Mouse (Mus musculus): Measurements from ENCODE around the gene Ccdc142. TPM values are rescaled to one million over a fixed set of nuclear protein-coding genes. Genes with fewer than 3 reads are reported as not detected.

The Ccdc142 gene
- polyA plus RNA-seq, 1 experiment from 2014 or later: 2.0 TPM

DNA sequence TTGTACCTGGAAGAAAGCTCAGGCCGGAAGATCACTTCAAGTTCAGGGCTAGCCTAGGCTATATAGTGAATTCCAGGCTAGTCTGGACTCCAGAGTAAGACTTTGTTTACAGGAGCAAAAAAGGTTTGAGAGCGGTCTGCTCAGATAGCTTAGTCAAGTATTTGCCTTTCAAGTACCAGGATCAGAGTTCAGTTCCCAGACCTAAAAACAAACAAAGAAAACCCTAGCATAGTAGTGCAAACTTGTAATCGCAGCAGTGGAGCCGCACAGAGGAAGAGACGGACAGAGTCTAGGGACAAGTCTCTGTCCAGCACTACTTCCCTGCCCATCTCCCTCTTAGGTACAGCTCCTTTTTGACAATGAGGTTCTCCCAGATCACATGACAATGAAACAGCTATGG lies 21.2 kb upstream of the Ccdc142 start:
- Histone ChIP-seq H3K9me3 (replicated peaks; ENCODE audit: low read length) (no peaks in the 10 kb centered on the region), H3K27me3 (ENCODE audit: insufficient read depth, low read length) (no peaks in the 10 kb centered on the region), H3K4me1 (replicated peaks; ENCODE audit: insufficient read depth, low read length) (0 out of 2 replicates have a peak, but pooled peaks cover 4% of the 10 kb centered on the region), H3K4me2 (ENCODE audit: low read length) (no peak overlapping the region), H3K27ac (no peak overlapping the region), H3K4me3 (replicated peaks; ENCODE audit: low read depth, low read length) (no peak overlapping the region), H3K9ac (ENCODE audit: low read depth, low read length) (no peak overlapping the region), H3K36me3 (ENCODE audit: insufficient read depth, low read length) (peaks cover 4% of the 10 kb centered on the region; the same call in 1 of the 2 replicates)
- ATAC-seq (replicated peaks; ENCODE audit: low FRiP score, low read depth): no peak
- WGBS: 94% methylated on average over 5 of the region's 5 CpGs
- TF ChIP-seq CTCF (IDR thresholded peaks at IDR 0.05; ENCODE audit: low read depth): no peak
- no peak for DNase-seq (ENCODE audit: low spot score)

DNA sequence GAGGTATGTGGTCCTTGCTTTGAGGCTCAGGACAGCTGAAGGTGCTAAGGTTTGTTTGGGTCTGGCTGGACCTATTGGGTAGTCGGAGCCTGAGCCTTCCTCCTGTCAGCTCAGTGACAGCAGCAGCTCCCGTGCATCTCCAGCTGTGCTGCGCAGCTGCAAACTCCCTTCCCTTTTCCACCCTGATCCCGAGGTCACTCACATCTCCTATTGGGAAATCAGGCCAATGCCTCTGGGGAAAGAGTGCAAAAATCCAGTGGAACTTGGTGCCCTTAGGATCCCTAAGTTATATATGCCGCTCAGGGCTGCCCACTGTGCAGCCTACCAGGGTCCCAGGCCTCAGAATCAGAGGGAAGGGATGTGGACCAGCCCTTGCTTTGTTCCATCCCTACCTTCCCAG lies 17.9 kb upstream of the Ccdc142 start:
- H3K4me1 ChIP-seq (replicated peaks; ENCODE audit: insufficient read depth, low read length): peaks cover 15% of the 10 kb centered on the region
- peaks cover 14% of the 10 kb centered on the region; the same call in 1 of the 2 replicates for H3K27me3 ChIP-seq (ENCODE audit: insufficient read depth, low read length)
- no peak overlapping the region for H3K4me2 ChIP-seq (ENCODE audit: low read length)
- WGBS: 32% methylated on average over 5 of the region's 5 CpGs
- H3K4me3 ChIP-seq (replicated peaks; ENCODE audit: low read depth, low read length): no peak overlapping the region
- DNase-seq (ENCODE audit: low spot score) (no peak), ATAC-seq (replicated peaks; ENCODE audit: low FRiP score, low read depth) (no peak)
- H3K36me3 ChIP-seq (ENCODE audit: insufficient read depth, low read length): peaks cover 4% of the 10 kb centered on the region; the same call in 1 of the 2 replicates
- H3K27ac ChIP-seq: no peak overlapping the region
- no peak for TF ChIP-seq CTCF (IDR thresholded peaks at IDR 0.05; ENCODE audit: low read depth)
- no peak overlapping the region for H3K9ac ChIP-seq (ENCODE audit: low read depth, low read length)
- H3K9me3 ChIP-seq (replicated peaks; ENCODE audit: low read length): no peaks in the 10 kb centered on the region

- DNase-seq (ENCODE audit: low spot score) (peak; percentile 39), ATAC-seq (replicated peaks; ENCODE audit: low FRiP score, low read depth) (no peak)
- Histone ChIP-seq H3K27ac (no peak overlapping the region), H3K36me3 (ENCODE audit: insufficient read depth, low read length) (peaks cover 4% of the 10 kb centered on the region; the same call in 1 of the 2 replicates), H3K4me2 (ENCODE audit: low read length) (peak overlapping the region; percentile 18; the same call in 1 of the 2 replicates), H3K4me3 (replicated peaks; ENCODE audit: low read depth, low read length) (no peak overlapping the region), H3K9ac (ENCODE audit: low read depth, low read length) (no peak overlapping the region), H3K9me3 (replicated peaks; ENCODE audit: low read length) (no peaks in the 10 kb centered on the region), H3K27me3 (ENCODE audit: insufficient read depth, low read length) (peaks cover 20% of the 10 kb centered on the region; the same call in 1 of the 2 replicates), H3K4me1 (replicated peaks; ENCODE audit: insufficient read depth, low read length) (peaks cover 11% of the 10 kb centered on the region)
- 15% methylated on average over 6 of the region's 6 CpGs for WGBS
- no peak for TF ChIP-seq CTCF (IDR thresholded peaks at IDR 0.05; ENCODE audit: low read depth)
Measured at GRCm38 (mm10) chr6:83084477-83084876, 16.9 kb upstream of the Ccdc142 start.

GRCm38 (mm10) chr6:83086121-83087035 lies 15.0 kb upstream of the Ccdc142 start, which contains the start of gene Lbx2:
Gene Lbx2, plus strand, starts transcription at chr6:83086367.
- Histone ChIP-seq H3K9ac (ENCODE audit: low read depth, low read length) (0 out of 2 replicates have a peak within 1 kb of the TSS, but pooled peaks have one; percentile 8), H3K4me2 (ENCODE audit: low read length) (peak within 1 kb of the TSS; percentile 55), H3K27me3 (ENCODE audit: insufficient read depth, low read length) (peaks cover 20% of the 10 kb centered on the region; the same call in 1 of the 2 replicates), H3K27ac (no peak within 1 kb of the TSS), H3K9me3 (replicated peaks; ENCODE audit: low read length) (no peaks in the 10 kb centered on the region), H3K36me3 (ENCODE audit: insufficient read depth, low read length) (no peaks in the 10 kb centered on the region), H3K4me1 (replicated peaks; ENCODE audit: insufficient read depth, low read length) (peaks cover 11% of the 10 kb centered on the region), H3K4me3 (replicated peaks; ENCODE audit: low read depth, low read length) (peak within 1 kb of the TSS; percentile 20; the same call in 1 of the 2 replicates)
- TF ChIP-seq CTCF (IDR thresholded peaks at IDR 0.05; ENCODE audit: low read depth): no peak
- 5% methylated on average over 37 of the region's 42 CpGs for WGBS
- ATAC-seq (replicated peaks; ENCODE audit: low FRiP score, low read depth) (no peak; the same call in 1 of the 2 replicates), DNase-seq (ENCODE audit: low spot score) (no peak)

DNA sequence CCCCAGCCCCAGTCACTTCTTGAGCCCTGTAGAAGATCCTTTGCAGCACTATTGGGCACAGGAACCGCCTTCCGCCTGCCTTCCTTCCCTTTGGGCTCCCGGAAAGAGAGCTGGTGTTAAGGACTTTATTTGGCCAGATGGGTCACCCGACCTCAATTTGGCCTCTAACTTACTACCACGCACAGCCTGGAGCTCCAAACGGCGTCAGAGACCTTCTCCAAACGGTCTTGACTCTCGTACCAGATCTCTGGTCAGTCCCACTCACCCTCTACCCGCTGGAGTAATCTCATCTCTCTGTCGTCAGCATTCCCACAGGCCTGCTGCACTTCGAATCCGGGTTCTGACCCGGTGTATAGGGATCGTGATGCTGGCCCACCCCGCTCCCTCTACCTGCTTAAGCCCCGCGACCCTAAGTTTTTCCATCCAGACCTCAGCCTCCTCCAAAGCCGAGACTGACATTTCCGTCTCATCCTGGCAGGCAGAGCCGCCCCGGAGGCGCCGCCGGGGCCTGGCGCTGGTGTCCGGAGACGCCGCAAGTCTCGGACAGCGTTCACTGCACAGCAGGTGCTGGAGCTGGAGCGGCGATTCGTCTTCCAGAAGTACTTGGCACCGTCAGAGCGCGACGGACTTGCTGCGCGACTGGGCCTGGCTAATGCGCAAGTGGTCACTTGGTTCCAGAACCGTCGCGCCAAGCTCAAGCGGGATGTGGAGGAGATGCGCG lies 14.0 kb upstream of the Ccdc142 start:
- H3K9me3 ChIP-seq (replicated peaks; ENCODE audit: low read length): no peaks in the 10 kb centered on the region
- peaks cover 11% of the 10 kb centered on the region for H3K4me1 ChIP-seq (replicated peaks; ENCODE audit: insufficient read depth, low read length)
- 7% methylated on average over 47 of the region's 47 CpGs for WGBS
- H3K9ac ChIP-seq (ENCODE audit: low read depth, low read length): 0 out of 2 replicates have a peak overlapping the region, but pooled peaks have one; percentile 8
- no peak for DNase-seq (ENCODE audit: low spot score)
- no peak for TF ChIP-seq CTCF (IDR thresholded peaks at IDR 0.05; ENCODE audit: low read depth)
- no peak for ATAC-seq (replicated peaks; ENCODE audit: low FRiP score, low read depth)
- peak overlapping the region; percentile 18 for H3K4me3 ChIP-seq (replicated peaks; ENCODE audit: low read depth, low read length)
- H3K36me3 ChIP-seq (ENCODE audit: insufficient read depth, low read length): no peaks in the 10 kb centered on the region
- peak overlapping the region; percentile 55 for H3K4me2 ChIP-seq (ENCODE audit: low read length)
- H3K27ac ChIP-seq: no peak overlapping the region
- H3K27me3 ChIP-seq (ENCODE audit: insufficient read depth, low read length): peaks cover 20% of the 10 kb centered on the region; the same call in 1 of the 2 replicates

GRCm38 (mm10) chr6:83087926-83088260 lies 13.5 kb upstream of the Ccdc142 start:
- Histone ChIP-seq H3K9me3 (replicated peaks; ENCODE audit: low read length) (no peaks in the 10 kb centered on the region), H3K36me3 (ENCODE audit: insufficient read depth, low read length) (no peaks in the 10 kb centered on the region), H3K27ac (no peak overlapping the region), H3K4me2 (ENCODE audit: low read length) (peak overlapping the region; percentile 55), H3K9ac (ENCODE audit: low read depth, low read length) (0 out of 2 replicates have a peak overlapping the region, but pooled peaks have one; percentile 8), H3K27me3 (ENCODE audit: insufficient read depth, low read length) (peaks cover 20% of the 10 kb centered on the region; the same call in 1 of the 2 replicates), H3K4me3 (replicated peaks; ENCODE audit: low read depth, low read length) (peak overlapping the region; percentile 18; the same call in 1 of the 2 replicates), H3K4me1 (replicated peaks; ENCODE audit: insufficient read depth, low read length) (peaks cover 15% of the 10 kb centered on the region)
- WGBS: 31% methylated on average over 9 of the region's 9 CpGs
- ATAC-seq (replicated peaks; ENCODE audit: low FRiP score, low read depth) (no peak), DNase-seq (ENCODE audit: low spot score) (no peak)
- TF ChIP-seq CTCF (IDR thresholded peaks at IDR 0.05; ENCODE audit: low read depth): no peak
